Mouse (Mus musculus) kidney, embryonic 15.5 days (tissue): ENCODE results near the gene Art4. TPM values are rescaled to one million over a fixed set of nuclear protein-coding genes. Genes with fewer than 3 reads are reported as not detected.

Experiments
- ATAC-seq: fragments of 200-750 bp; cut with Nextera tagmentation; replicated peaks from 2 replicates; pipeline ENCODE4 v1.8.0; 2017; ENCODE audit warnings: moderate TSS enrichment; ENCODE audit not compliant: low FRiP score
- H3K27ac ChIP-seq: fragments of 300-500 bp; sonication (generic); 2 replicates; pipeline ENCODE4 v1.5.1; 2015; ENCODE audit warnings: mild to moderate bottlenecking, inconsistent platforms
- H3K27me3 ChIP-seq: fragments of 300-500 bp; sonication (generic); 2 replicates; pipeline ENCODE4 v1.6.1; 2015; ENCODE audit warnings: inconsistent platforms
- H3K36me3 ChIP-seq: fragments of 300-500 bp; sonication (generic); 2 replicates; pipeline ENCODE4 v1.6.1; 2015; ENCODE audit warnings: inconsistent platforms
- H3K4me1 ChIP-seq: fragments of 300-500 bp; sonication (generic); 2 replicates; pipeline ENCODE4 v1.6.1; 2015; ENCODE audit warnings: inconsistent platforms
- H3K4me2 ChIP-seq: fragments of 300-500 bp; sonication (generic); 2 replicates; pipeline ENCODE4 v1.6.1; 2015; ENCODE audit warnings: moderate library complexity, mild to moderate bottlenecking, inconsistent platforms
- H3K4me3 ChIP-seq: fragments of 300-500 bp; sonication (generic); replicated peaks from 2 replicates; pipeline ENCODE4 v1.5.1; 2015; ENCODE audit warnings: mild to moderate bottlenecking, inconsistent platforms
- H3K9ac ChIP-seq: fragments of 300-500 bp; sonication (generic); 2 replicates; pipeline ENCODE4 v1.6.1; 2015; ENCODE audit warnings: mild to moderate bottlenecking, inconsistent platforms
- H3K9me3 ChIP-seq: fragments of 300-500 bp; sonication (generic); replicated peaks from 2 replicates; pipeline ENCODE4 v1.6.1; 2016; ENCODE audit warnings: inconsistent platforms
- WGBS: fragments of 180-500 bp; shearing (Covaris S2); methylation state at CpG from one replicate; pipeline ENCODE4 v1.1.7; 2015; ENCODE audit warnings: mixed read lengths; 5-methylcytosine and 5-hydroxymethylcytosine counted together
- polyA plus RNA-seq: library from polyadenylated mRNA; unstranded; fragments of >200 nt; fragmentation: Nextera tagmentation; extraction: Ambion mirVana; gene quantifications from 2 replicates; pipeline ENCODE4 v1.2.1, GENCODE M21; 2015

The Art4 gene
- polyA plus RNA-seq, 1 experiment from 2014 or later, result 5.9 TPM

GRCm38 (mm10) chr6:136820381-136820780 is 37.2 kb downstream of the Art4 start:
- Histone ChIP-seq H3K4me1 (no peaks in the 10 kb centered on the region), H3K27ac (no peak overlapping the region), H3K4me2 (no peak overlapping the region), H3K27me3 (no peaks in the 10 kb centered on the region), H3K36me3 (peaks cover 94% of the 10 kb centered on the region), H3K9ac (no peak overlapping the region), H3K4me3 (no peak overlapping the region), H3K9me3 (no peaks in the 10 kb centered on the region)
- 96% methylated on average over 21 of the region's 21 CpGs for WGBS
- ATAC-seq, result no peak

GRCm38 (mm10) chr6:136817549-136817948 is 40.0 kb downstream of the Art4 start:
- WGBS, result 89% methylated on average over 3 of the region's 3 CpGs
- Histone ChIP-seq H3K27me3 (no peaks in the 10 kb centered on the region), H3K4me1 (no peaks in the 10 kb centered on the region)

DNA sequence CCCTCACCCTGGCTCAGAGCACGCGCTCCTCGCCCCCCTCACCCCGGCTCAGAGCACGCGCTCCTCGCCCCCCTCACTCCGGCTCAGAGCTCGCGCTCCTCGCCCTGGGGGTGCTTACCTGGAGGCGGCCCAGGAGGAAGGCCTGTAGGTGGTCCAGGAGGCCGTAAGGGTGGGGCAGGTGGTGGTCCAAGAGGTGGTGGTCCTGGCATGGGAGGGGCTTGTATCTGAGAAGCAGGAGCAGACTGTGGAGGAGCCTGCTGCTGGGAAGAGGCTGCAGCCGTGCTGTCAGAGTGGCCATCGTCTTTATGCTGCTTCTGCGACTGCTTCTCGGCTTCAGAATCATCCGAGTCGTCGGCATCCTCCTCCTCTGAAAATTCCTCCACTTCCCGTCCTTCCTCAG is 40.7 kb downstream of the Art4 start:
- peaks cover 98% of the 10 kb centered on the region for H3K36me3 ChIP-seq
- WGBS, result 92% methylated on average over 21 of the region's 21 CpGs
- no peak overlapping the region for H3K27ac ChIP-seq
- no peaks in the 10 kb centered on the region for H3K9me3 ChIP-seq
- ATAC-seq, result no peak
- no peak overlapping the region for H3K9ac ChIP-seq
- H3K27me3 ChIP-seq, result no peaks in the 10 kb centered on the region
- no peaks in the 10 kb centered on the region for H3K4me1 ChIP-seq
- no peak overlapping the region for H3K4me3 ChIP-seq
- no peak overlapping the region for H3K4me2 ChIP-seq

More at GRCm38 (mm10) chr6:136817549-136817948, 40.0 kb downstream of the Art4 start:
- no peaks in the 10 kb centered on the region for H3K9me3 ChIP-seq
- H3K4me3 ChIP-seq, result no peak overlapping the region
- H3K36me3 ChIP-seq, result peaks cover 98% of the 10 kb centered on the region
- H3K27ac ChIP-seq, result no peak overlapping the region
- no peak overlapping the region for H3K9ac ChIP-seq
- no peak overlapping the region for H3K4me2 ChIP-seq
- no peak for ATAC-seq

DNA sequence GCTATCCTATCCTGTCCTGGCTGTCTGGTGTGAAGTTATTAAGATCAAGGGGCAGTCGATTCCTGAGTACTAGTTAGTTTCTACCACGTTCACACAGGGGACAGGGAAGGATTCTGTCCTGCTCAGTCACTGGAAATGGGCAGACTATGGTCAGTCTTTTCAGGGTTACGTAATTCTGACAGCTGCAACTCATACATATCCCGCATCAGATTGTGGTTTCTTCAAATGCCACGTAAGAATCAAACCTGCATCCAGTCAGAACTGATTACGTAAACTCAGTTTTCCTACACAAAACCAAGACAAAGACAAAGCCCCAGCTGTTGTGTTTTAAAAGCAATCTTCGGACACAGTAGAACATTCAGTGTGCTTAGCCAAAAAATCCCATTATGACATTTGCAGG is 42.2 kb downstream of the Art4 start:
- WGBS, result 95% methylated on average over 7 of the region's 7 CpGs
- Histone ChIP-seq H3K9me3 (no peaks in the 10 kb centered on the region), H3K36me3 (peaks cover 86% of the 10 kb centered on the region), H3K4me2 (no peak overlapping the region), H3K27me3 (no peaks in the 10 kb centered on the region), H3K9ac (no peak overlapping the region), H3K4me3 (no peak overlapping the region), H3K4me1 (no peaks in the 10 kb centered on the region), H3K27ac (no peak overlapping the region)
- no peak for ATAC-seq

- H3K4me2 ChIP-seq, result no peak overlapping the region
- H3K9ac ChIP-seq, result no peak overlapping the region
- H3K27me3 ChIP-seq, result no peaks in the 10 kb centered on the region
- no peak overlapping the region for H3K4me3 ChIP-seq
- no peak overlapping the region for H3K27ac ChIP-seq
- H3K36me3 ChIP-seq, result peaks cover 69% of the 10 kb centered on the region
- ATAC-seq, result no peak
- H3K4me1 ChIP-seq, result peaks cover 13% of the 10 kb centered on the region
- WGBS, result 49% methylated on average over 4 of the region's 4 CpGs
- H3K9me3 ChIP-seq, result no peaks in the 10 kb centered on the region
These were observed 44.4 kb downstream of the Art4 start for GRCm38 (mm10) chr6:136813117-136813516.

DNA sequence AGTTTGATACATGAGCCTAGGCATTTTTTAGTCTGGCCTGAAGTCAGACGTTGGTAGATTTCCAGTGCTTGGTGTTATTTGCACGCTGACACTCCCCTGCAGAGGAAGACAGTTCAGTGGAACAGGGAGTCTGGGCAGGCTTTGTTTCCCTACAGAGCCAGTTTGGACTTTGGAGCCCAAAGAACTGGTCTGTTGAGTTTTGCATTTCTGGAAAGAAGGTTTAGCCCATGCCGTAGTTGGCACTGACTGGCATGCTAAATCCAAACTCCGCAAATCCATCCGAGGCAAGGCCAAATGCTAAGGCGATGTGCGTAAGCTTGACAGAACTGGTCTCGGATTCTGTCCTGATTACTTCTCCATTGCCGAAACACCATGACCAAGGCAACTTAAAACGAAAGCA is 46.3 kb downstream of the Art4 start:
- no peaks in the 10 kb centered on the region for H3K9me3 ChIP-seq
- no peak for ATAC-seq
- no peak overlapping the region for H3K4me2 ChIP-seq
- no peak overlapping the region for H3K9ac ChIP-seq
- H3K4me3 ChIP-seq, result no peak overlapping the region
- peaks cover 19% of the 10 kb centered on the region for H3K4me1 ChIP-seq
- 83% methylated on average over 10 of the region's 10 CpGs for WGBS
- H3K27ac ChIP-seq, result no peak overlapping the region
- H3K27me3 ChIP-seq, result no peaks in the 10 kb centered on the region
- peaks cover 50% of the 10 kb centered on the region for H3K36me3 ChIP-seq

DNA sequence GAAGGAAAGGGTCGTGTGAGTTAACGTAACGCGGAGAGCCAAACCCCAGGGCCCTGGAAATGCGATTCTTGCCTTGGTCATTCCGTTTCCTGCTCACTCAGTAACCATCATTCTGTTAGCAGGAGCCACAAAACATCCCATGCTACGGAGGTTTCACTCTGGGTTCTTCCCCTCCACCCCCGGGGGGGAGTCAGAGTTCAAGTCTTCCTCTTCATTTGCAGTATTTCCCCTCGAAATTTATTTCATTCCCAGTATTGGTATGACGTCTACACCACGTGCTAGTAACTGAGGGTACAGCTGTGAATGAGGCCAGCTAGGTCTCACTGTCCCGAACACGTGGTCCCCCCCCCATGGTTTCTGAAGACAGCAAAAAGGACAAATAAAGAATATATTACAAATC is 47.9 kb downstream of the Art4 start:
- Histone ChIP-seq H3K4me3 (peak overlapping the region; percentile 90), H3K4me2 (peak overlapping the region; percentile 94), H3K27ac (no peak overlapping the region), H3K36me3 (peaks cover 36% of the 10 kb centered on the region), H3K9me3 (no peaks in the 10 kb centered on the region), H3K27me3 (no peaks in the 10 kb centered on the region), H3K9ac (peak overlapping the region; percentile 62; the same call in 1 of the 2 replicates), H3K4me1 (peaks cover 26% of the 10 kb centered on the region)
- WGBS, result 67% methylated on average over 13 of the region's 13 CpGs
- ATAC-seq, result no peak

GRCm38 (mm10) chr6:136809077-136809476 is 48.5 kb downstream of the Art4 start:
- peaks cover 31% of the 10 kb centered on the region for H3K36me3 ChIP-seq
- no peaks in the 10 kb centered on the region for H3K27me3 ChIP-seq
- no peaks in the 10 kb centered on the region for H3K9me3 ChIP-seq
- H3K4me3 ChIP-seq, result peak overlapping the region; percentile 90
- peak overlapping the region; percentile 94 for H3K4me2 ChIP-seq
- 34% methylated on average over 14 of the region's 14 CpGs for WGBS
- ATAC-seq, result no peak
- peak overlapping the region; percentile 62 for H3K9ac ChIP-seq
- H3K4me1 ChIP-seq, result peaks cover 26% of the 10 kb centered on the region
- H3K27ac ChIP-seq, result peak overlapping the region; percentile 69; the same call in 1 of the 2 replicates

DNA sequence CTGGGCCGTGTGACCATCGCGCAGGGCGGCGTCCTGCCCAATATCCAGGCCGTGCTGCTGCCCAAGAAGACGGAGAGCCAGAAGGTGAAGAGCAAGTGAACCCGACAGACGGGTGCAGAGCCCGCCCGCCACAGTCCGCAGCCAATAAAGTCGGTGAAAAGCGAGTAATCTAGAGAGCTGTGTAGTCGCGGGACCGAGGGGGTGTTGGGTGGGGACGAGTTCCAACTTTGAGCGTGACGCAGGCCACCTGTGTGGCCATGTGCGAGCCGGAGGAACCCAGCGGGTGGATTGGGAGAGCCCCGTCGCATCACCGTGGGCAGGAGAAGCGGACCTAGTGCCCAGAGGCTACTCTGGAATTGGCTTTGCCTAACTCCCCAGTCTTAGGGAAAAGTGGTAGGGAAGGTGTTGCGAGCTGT is 48.9 kb downstream of the Art4 start:
- H3K9me3 ChIP-seq, result no peaks in the 10 kb centered on the region
- peak overlapping the region; percentile 90 for H3K4me3 ChIP-seq
- H3K27ac ChIP-seq, result peak overlapping the region; percentile 69; the same call in 1 of the 2 replicates
- under 1% methylated on average over 28 of the region's 28 CpGs for WGBS
- peak overlapping the region; percentile 62 for H3K9ac ChIP-seq
- peak; percentile 10 for ATAC-seq
- peaks cover 26% of the 10 kb centered on the region for H3K4me1 ChIP-seq
- H3K27me3 ChIP-seq, result no peaks in the 10 kb centered on the region
- H3K4me2 ChIP-seq, result peak overlapping the region; percentile 94
- peaks cover 26% of the 10 kb centered on the region for H3K36me3 ChIP-seq

- no peaks in the 10 kb centered on the region for H3K27me3 ChIP-seq
- H3K4me2 ChIP-seq, result peak within 1 kb of the TSS; percentile 94
- H3K9ac ChIP-seq, result peak within 1 kb of the TSS; percentile 62
- peak; percentile 88 for ATAC-seq
- peaks cover 20% of the 10 kb centered on the region for H3K36me3 ChIP-seq
- H3K27ac ChIP-seq, result peak within 1 kb of the TSS; percentile 91
- peak within 1 kb of the TSS; percentile 90 for H3K4me3 ChIP-seq
- H3K4me1 ChIP-seq, result peaks cover 32% of the 10 kb centered on the region
- H3K9me3 ChIP-seq, result no peaks in the 10 kb centered on the region
- WGBS, result under 1% methylated on average over 34 of the region's 34 CpGs
These were observed 49.5 kb downstream of the Art4 start, which contains the start of gene H2afj for GRCm38 (mm10) chr6:136808014-136808417. TSS of gene H2afj (plus strand) at chr6:136808244.

GRCm38 (mm10) chr6:136807395-136808013 is 50.0 kb downstream of the Art4 start:
- Histone ChIP-seq H3K9me3 (no peaks in the 10 kb centered on the region), H3K27me3 (no peaks in the 10 kb centered on the region), H3K9ac (peak overlapping the region; percentile 38), H3K4me2 (peak overlapping the region; percentile 94), H3K36me3 (peaks cover 15% of the 10 kb centered on the region), H3K27ac (peak overlapping the region; percentile 91), H3K4me1 (peaks cover 35% of the 10 kb centered on the region), H3K4me3 (peak overlapping the region; percentile 90)
- 0 out of 2 replicates have a peak, but pooled peaks have one; percentile 0 for ATAC-seq
- WGBS, result 44% methylated on average over 18 of the region's 18 CpGs

DNA sequence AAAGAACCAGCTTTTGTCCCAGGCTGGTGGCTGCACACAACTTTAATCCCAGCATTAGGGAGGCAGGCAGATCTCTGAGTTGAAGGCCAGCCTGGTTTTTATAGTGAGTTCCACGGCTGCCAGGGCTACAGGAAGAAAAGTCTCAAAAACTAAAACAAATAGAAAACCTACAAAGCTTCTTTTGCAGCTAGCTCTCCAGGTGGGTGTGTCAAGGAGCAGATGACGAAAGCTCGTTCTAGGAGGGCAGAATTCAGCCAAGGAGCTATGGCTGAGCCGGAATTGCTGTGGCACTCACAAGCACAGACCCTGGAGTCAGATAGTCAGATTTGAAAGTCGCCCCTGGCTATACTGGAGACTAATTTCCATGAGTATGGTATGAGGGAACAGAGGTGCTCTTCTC is 50.7 kb downstream of the Art4 start:
- Histone ChIP-seq H3K4me3 (no peak overlapping the region), H3K9ac (no peak overlapping the region)
- 69% methylated on average over 5 of the region's 5 CpGs for WGBS

More for the DNA sequence above, 50.7 kb downstream of the Art4 start:
- peaks cover 8% of the 10 kb centered on the region for H3K36me3 ChIP-seq
- peak overlapping the region; percentile 91; the same call in 1 of the 2 replicates for H3K27ac ChIP-seq
- no peak for ATAC-seq
- peaks cover 35% of the 10 kb centered on the region for H3K4me1 ChIP-seq
- H3K9me3 ChIP-seq, result no peaks in the 10 kb centered on the region
- H3K4me2 ChIP-seq, result peak overlapping the region; percentile 94; the same call in 1 of the 2 replicates
- no peaks in the 10 kb centered on the region for H3K27me3 ChIP-seq
